Mouse (Mus musculus) heart, adult 2 months (tissue): Measurements from ENCODE around the gene Tom1. TPM values are rescaled to one million over a fixed set of nuclear protein-coding genes. Genes with fewer than 3 reads are reported as not detected.

ENCODE experiments used
- DNase-seq, 2 experiments: peaks; one replicate each; pipeline ENCODE4 v3.0.0; 2021
- H3K27ac ChIP-seq: fragments of 200-600 bp; 2 replicates; pipeline ENCODE4 v1.8.1; 2022
- H3K27me3 ChIP-seq: fragments of 200-500 bp; 2 replicates; pipeline ENCODE4 v1.6.1; 2012; ENCODE audit warnings: mild to moderate bottlenecking, low read length, inconsistent platforms, mixed read lengths; ENCODE audit not compliant: control insufficient read depth, insufficient read depth
- H3K36me3 ChIP-seq: fragments of 200-500 bp; 2 replicates; pipeline ENCODE4 v1.6.1; 2012; ENCODE audit warnings: low read length, inconsistent platforms; ENCODE audit not compliant: control insufficient read depth, insufficient read depth
- H3K4me1 ChIP-seq: fragments of 200-500 bp; 2 replicates; pipeline ENCODE4 v1.6.1; 2011; ENCODE audit warnings: low read length; ENCODE audit not compliant: control insufficient read depth, insufficient read depth
- H3K4me3 ChIP-seq: fragments of 200-600 bp; 2 replicates; pipeline ENCODE4 v1.8.1; 2022
- H3K79me2 ChIP-seq: fragments of 200-500 bp; replicated peaks from 2 replicates; pipeline ENCODE4 v1.6.1; 2012; ENCODE audit warnings: mild to moderate bottlenecking, inconsistent platforms, low read length, moderate library complexity, mixed read lengths; ENCODE audit not compliant: control insufficient read depth, insufficient read depth
- H3K9ac ChIP-seq: fragments of 200-500 bp; 2 replicates; pipeline ENCODE4 v1.6.1; 2012; ENCODE audit warnings: low read depth, mild to moderate bottlenecking, control low read depth, inconsistent platforms, low read length, mixed read lengths
- CTCF ChIP-seq: fragments of 200-600 bp; IDR thresholded peaks from 2 replicates; pipeline ENCODE4 v1.8.1; 2022; ENCODE audit warnings: antibody characterized with exemption, mild to moderate bottlenecking, moderate library complexity
- EP300 ChIP-seq: fragments of 200-500 bp; IDR thresholded peaks from 2 replicates; pipeline ENCODE4 v1.6.1; 2011; ENCODE audit warnings: low read depth, low read length, control low read depth; ENCODE audit not compliant: insufficient read depth
- POLR2A ChIP-seq: fragments of 200-500 bp; IDR thresholded peaks from 2 replicates; pipeline ENCODE4 v1.6.1; 2011; ENCODE audit warnings: mild to moderate bottlenecking, low read depth, low read length, control low read depth; ENCODE audit not compliant: insufficient read depth
- WGBS: fragments of 180-500 bp; shearing (Covaris S2); methylation state at CpG from one replicate; pipeline ENCODE4 v1.1.7; 2018; 5-methylcytosine and 5-hydroxymethylcytosine counted together
- intact Hi-C: fragments of 180-260 bp; cut with DNase I; formaldehyde crosslinking; loops from one replicate; pipeline ENCODE4 v1.15.1; 2025
- long read RNA-seq: library from polyadenylated mRNA; stranded (forward); transcript quantifications from one replicate; pipeline ENCODE4 v2.0.0, GENCODE M21; 2021
- polyA plus RNA-seq: library from polyadenylated mRNA; depleted of rRNA; stranded (reverse); fragments of >200 nt; gene quantifications from 2 replicates; pipeline ENCODE4 v1.2.3, GENCODE M21; 2012; rRNA removed
- total RNA-seq, 2 experiments: library from RNA; stranded (reverse); gene quantifications; 2 replicates each; pipeline ENCODE4 v1.2.3; 2021

Tom1 gene
- 10 to 100 TPM; 67.6 to 74.3 TPM for total RNA-seq
- 146 and 164 TPM in 2 replicates for polyA plus RNA-seq
- long read RNA-seq, transcript Tom1-202 (15 exons, 2,267 nt): major isoform, 50 of 68 reads
- long read RNA-seq, partial matches to known transcripts: 3 of 68 reads
- long read RNA-seq, other reads (novel, unspliced or antisense): 15 of 68 reads

GRCm38 (mm10) chr8:75033511-75034243, at the start of gene Tom1:
TSS of gene Tom1 (plus strand) at chr8:75033705.
- DNase-seq: peak; percentile 98 to 99
- 0 out of 2 replicates have a peak, but pooled peaks have one; percentile 33 for TF ChIP-seq EP300
- no peak for TF ChIP-seq CTCF
- peak; percentile 59 for TF ChIP-seq POLR2A
- Histone ChIP-seq H3K36me3 (peaks cover 13% of the 10 kb centered on the region), H3K4me1 (peaks cover 11% of the 10 kb centered on the region), H3K9ac (peak within 1 kb of the TSS; percentile 85), H3K27ac (peak within 1 kb of the TSS; percentile 98), H3K27me3 (no peaks in the 10 kb centered on the region), H3K4me3 (peak within 1 kb of the TSS; percentile 94), H3K79me2 (no peaks in the 10 kb centered on the region)
- intact Hi-C loops: loop anchor here (1.0 to 2.0 kb wide), 2 partner anchors 40 to 75 kb away; partner anchors contain the start of genes Hmgxb4 and Mcm5
- under 1% methylated on average over 62 of the region's 62 CpGs for WGBS

GRCm38 (mm10) chr8:74987436-74987835, 46.1 kb upstream of the Tom1 start:
- H3K27me3 ChIP-seq: no peaks in the 10 kb centered on the region
- DNase-seq: no peak
- H3K36me3 ChIP-seq: no peaks in the 10 kb centered on the region
- H3K27ac ChIP-seq: no peak overlapping the region
- H3K9ac ChIP-seq: no peak overlapping the region
- TF ChIP-seq CTCF: no peak
- no peak for TF ChIP-seq POLR2A
- no peak for TF ChIP-seq EP300
- H3K79me2 ChIP-seq: no peaks in the 10 kb centered on the region
- H3K4me1 ChIP-seq: no peaks in the 10 kb centered on the region
- H3K4me3 ChIP-seq: no peak overlapping the region
- intact Hi-C loops: no loop called here
- 87% methylated on average over 5 of the region's 5 CpGs for WGBS

DNA sequence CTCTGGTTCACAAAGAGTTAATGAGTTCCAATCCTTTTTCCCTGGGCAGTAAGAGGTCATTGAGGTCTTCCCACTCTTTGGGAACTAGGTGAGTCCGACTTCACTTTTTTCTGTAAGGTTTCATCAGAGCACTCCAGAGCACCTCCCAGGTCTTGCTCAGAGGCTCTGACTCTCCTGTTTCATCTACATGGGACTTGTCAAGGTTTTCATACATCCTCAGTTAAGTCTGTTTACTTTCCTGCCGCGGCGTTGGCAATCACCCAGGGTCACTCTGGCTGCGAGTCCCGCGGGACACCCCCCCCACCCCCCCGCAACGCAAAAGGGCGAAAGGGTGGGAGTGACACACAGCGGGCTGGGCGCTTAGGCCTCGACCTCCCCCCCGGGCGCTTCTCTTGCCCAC, 43.5 kb upstream of the Tom1 start:
- no peak overlapping the region for H3K9ac ChIP-seq

DNA sequence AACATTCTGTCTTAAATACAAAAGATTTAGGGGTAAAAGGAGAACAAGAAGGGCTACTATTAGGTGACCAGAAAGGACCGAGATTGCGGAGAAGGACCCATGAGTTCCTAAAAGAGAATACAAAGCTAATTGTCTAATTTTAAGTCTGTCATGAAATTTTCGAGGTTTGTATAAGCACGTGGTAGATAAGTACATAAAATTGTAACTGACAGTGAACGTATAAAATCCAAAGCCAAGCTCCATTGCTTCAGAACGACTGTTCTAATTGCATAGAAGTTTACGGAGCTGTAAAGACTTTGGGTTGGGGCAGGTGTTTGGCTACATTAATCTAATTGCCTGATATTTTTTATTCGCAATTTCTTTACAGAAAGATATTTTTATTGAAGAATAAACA, 40.4 kb upstream of the Tom1 start, which contains the start of gene Hmgxb4:
Gene Hmgxb4 (plus strand): TSS at position 276 of the 394 bp plus-strand sequence.
- Histone ChIP-seq H3K4me3 (peak within 1 kb of the TSS; percentile 68), H3K4me1 (no peaks in the 10 kb centered on the region), H3K27me3 (no peaks in the 10 kb centered on the region), H3K27ac (peak within 1 kb of the TSS; percentile 99), H3K36me3 (no peaks in the 10 kb centered on the region), H3K79me2 (no peaks in the 10 kb centered on the region), H3K9ac (peak within 1 kb of the TSS; percentile 93)
- TF ChIP-seq POLR2A (no peak), EP300 (no peak), CTCF (no peak)
- intact Hi-C loops: loop anchor here (1.0 to 2.0 kb wide), 2 partner anchors 40 to 116 kb away; partner anchors contain the start of genes Mcm5 and Tom1
- DNase-seq: no peak
- WGBS: 10% methylated on average over 8 of the region's 8 CpGs

More for the DNA sequence above, 43.5 kb upstream of the Tom1 start:
- WGBS: 20% methylated on average over 15 of the region's 15 CpGs
- Histone ChIP-seq H3K4me1 (no peaks in the 10 kb centered on the region), H3K36me3 (no peaks in the 10 kb centered on the region), H3K79me2 (no peaks in the 10 kb centered on the region), H3K27me3 (no peaks in the 10 kb centered on the region), H3K27ac (no peak overlapping the region), H3K4me3 (no peak overlapping the region)
- TF ChIP-seq POLR2A: no peak
- TF ChIP-seq EP300: no peak
- TF ChIP-seq CTCF: no peak
- no peak for DNase-seq
- intact Hi-C loops: no loop called here

DNA sequence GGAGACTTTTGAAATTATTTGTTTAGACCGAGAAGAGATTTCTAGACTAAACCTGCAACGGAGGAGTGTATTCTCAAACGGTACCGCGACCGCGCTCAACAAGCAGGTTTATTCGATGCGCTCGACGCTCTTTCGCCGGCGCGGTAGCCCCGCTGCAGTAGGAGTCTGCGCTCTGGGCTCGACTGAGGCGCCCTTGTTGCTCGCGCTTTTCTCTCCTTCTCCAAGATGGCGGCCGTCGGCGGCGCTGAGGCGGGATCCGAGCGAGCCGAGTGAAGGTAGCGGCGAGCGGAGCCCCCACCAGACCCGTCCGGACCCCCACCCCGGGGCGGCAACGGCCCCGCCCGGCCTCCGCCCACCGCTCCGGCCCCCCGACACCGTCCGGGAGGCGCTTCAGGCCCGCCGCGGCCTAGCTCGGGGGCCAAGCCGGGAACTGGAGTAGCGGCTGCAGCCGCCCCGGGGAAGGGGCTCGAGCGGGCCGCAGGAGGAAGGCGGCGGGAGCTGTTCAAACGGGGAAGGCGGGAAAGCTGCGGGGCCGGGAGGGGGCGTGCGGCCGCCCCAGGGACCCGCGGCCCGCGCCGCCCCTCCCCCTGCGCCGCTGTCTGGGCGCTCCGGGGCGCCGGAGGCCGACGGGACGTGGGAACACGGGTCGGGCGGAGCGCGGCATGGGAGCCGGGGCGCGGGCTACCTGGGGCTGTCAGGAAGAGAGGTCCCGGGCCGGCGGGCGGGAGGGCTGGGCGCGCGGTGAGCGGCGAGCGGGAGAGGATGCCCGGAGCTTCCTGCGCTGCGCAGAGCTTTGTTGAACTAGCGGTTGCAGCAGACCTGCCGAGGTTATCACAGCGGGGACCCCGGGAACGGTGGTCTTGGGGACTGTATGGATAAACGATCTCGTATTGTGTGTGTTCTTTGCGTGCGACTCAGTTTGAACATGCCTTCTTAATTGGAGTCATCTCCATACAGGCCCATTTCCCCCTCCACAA, 39.7 kb upstream of the Tom1 start:
- Histone ChIP-seq H3K27ac (peak overlapping the region; percentile 99), H3K79me2 (no peaks in the 10 kb centered on the region), H3K9ac (peak overlapping the region; percentile 93), H3K4me3 (peak overlapping the region; percentile 68), H3K27me3 (no peaks in the 10 kb centered on the region), H3K4me1 (no peaks in the 10 kb centered on the region), H3K36me3 (no peaks in the 10 kb centered on the region)
- WGBS: under 1% methylated on average over 94 of the region's 111 CpGs
- intact Hi-C loops: loop anchor here (1.0 to 2.0 kb wide), 2 partner anchors 40 to 115 kb away; partner anchors contain the start of genes Mcm5 and Tom1
- no peak for TF ChIP-seq EP300
- peak; percentile 54 for TF ChIP-seq POLR2A
- peak; percentile 87 to 90 for DNase-seq
